Mouse (Mus musculus): ENCODE results near the gene B3gnt6.

DNA sequence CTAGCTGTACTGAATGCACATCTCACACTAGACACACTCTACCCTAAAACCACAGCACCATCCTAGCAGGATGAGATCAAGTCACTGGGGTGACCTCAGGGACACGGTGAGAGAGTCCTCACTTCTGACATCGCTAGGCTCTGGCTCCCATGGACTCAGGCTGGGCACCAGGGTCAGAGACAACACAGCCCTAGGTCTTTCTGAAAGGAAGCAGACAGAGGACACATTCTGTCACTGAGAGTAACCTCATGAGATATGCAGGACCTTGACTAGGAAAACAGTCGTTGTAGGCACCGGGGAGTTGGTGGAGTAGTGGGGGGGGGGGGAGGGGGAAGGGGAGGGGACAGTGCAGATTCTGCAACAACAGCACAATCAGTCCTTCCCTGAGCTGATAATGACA is 25.9 kb downstream of the B3gnt6 start:
- no peak for TF ChIP-seq EP300 (IDR thresholded peaks at IDR 0.05; ENCODE audit: insufficient read depth, low read depth, low read length)
- TF ChIP-seq CTCF (IDR thresholded peaks at IDR 0.05), result no peak
- no peak for TF ChIP-seq POLR2A (IDR thresholded peaks at IDR 0.05; ENCODE audit: insufficient read depth, low read depth, low read length)
